Mouse (Mus musculus) subcutaneous adipose tissue, adult 2 months (tissue): Measurements from ENCODE around the gene H1foo. TPM values are rescaled to one million over a fixed set of nuclear protein-coding genes. Genes with fewer than 3 reads are reported as not detected.

Source experiments
- polyA plus RNA-seq: library from polyadenylated mRNA; depleted of rRNA; stranded (reverse); fragments of >200 nt; gene quantifications from 2 replicates; pipeline ENCODE4 v1.2.3, GENCODE M21; 2012; ENCODE audit warnings: low replicate concordance; rRNA removed

H1foo gene
- not detected in 2 replicates for polyA plus RNA-seq

DNA sequence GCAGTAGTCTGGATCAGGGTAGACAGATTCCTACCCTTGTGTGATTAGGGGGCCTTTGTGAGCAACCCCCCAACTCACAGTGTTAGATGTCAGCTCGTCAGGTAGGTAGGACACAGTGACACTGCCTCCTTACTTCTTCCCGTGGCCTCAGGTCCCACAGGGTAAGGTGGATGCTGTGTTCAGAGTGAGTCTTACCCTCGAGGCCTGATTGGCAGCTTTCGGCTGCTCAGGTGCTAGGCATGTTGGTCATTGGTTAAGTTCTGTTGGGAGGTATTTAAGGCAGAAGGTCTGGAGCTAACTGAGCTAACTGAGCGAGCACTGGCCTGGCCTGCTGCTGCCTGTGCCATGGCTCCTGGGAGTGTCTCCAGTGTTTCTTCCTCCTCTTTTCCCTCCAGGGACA is at the start of gene H1foo:
TSS of gene H1foo (plus strand) at position 301 of the 400 bp plus-strand sequence.

DNA sequence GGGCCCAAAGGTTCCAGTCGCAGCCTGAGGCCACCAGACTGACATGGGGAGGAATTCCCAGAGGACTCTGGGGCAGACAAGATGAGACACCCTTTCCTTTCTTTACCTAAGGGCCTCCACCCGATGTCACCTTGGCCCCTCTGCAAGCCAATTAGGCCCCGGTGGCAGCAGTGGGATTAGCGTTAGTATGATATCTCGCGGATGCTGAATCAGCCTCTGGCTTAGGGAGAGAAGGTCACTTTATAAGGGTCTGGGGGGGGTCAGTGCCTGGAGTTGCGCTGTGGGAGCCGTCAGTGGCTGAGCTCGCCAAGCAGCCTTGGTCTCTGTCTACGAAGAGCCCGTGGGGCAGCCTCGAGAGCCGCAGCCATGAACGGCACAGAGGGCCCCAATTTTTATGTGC is 13.1 kb upstream of the H1foo start, which contains the start of gene Rho:
TSS of gene Rho (plus strand) at position 110 of the 400 bp plus-strand sequence.

DNA sequence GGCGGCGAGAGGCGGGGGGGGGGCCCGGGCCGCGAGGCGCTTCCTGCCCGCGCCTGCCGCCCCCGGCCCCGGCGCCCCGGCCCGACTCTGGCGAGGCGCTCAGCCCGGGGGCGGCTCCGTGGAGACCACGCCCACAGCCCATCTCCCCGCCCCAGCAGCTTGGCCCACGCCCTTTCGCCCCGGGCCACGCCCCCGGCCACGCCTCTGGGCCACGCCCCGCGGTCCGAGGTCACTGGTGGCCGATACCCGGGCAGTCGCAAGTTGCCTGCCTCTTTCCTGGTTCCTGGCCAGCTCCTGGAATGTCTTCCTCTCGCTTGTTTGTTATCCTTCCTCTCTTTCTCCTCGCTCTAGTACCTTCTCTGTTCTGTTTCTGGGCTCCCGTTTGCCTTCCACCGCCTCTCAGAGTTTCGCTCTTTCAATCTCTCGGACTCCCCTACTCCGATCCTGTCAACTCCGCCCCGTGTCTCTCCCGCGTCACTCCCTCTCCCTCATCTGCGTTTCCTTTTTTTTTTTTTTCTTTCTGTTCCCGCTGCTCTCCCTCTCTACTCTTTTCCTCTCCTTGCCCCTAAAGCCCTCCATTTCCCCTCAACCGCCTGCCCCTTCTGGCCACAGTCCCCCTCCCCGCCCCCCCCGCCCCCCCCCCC is 50.3 kb downstream of the H1foo start, which contains the start of gene Plxnd1:
TSS of gene Plxnd1 (minus strand) at position 129 of the 644 bp plus-strand sequence.

Other genes starting within 250 kb of the H1foo start
- 0.30 and 2.7 TPM in 2 replicates for gene Tmem40, start 182.5 kb upstream of the H1foo start, polyA plus RNA-seq
- 2.2 and 13.8 TPM in 2 replicates for gene Cand2, start 170.4 kb upstream of the H1foo start, polyA plus RNA-seq
- gene Rpl32, start 136.2 kb upstream of the H1foo start, polyA plus RNA-seq, result 698 and 1,058 TPM in 2 replicates
- gene Efcab12, start 106.5 kb upstream of the H1foo start, polyA plus RNA-seq, result 0.11 and 0.91 TPM in 2 replicates
- gene Mbd4, start 91.6 kb upstream of the H1foo start, polyA plus RNA-seq, result 1.7 and 4.7 TPM in 2 replicates
- 12.5 and 31.1 TPM in 2 replicates for gene Ift122, start 91.5 kb upstream of the H1foo start, polyA plus RNA-seq
- gene Rho, start 13.2 kb upstream of the H1foo start, polyA plus RNA-seq, result 0.39 and 2.9 TPM in 2 replicates
- 139 and 158 TPM in 2 replicates for gene Plxnd1, start 50.1 kb downstream of the H1foo start, polyA plus RNA-seq
- gene Tmcc1, start 248.5 kb downstream of the H1foo start, polyA plus RNA-seq, result 15.1 and 17.9 TPM in 2 replicates